Mouse (Mus musculus): ENCODE data around the gene Mks1.
A peak's percentile ranks its signal among the peaks of the same experiment; 100 is the strongest.

DNA sequence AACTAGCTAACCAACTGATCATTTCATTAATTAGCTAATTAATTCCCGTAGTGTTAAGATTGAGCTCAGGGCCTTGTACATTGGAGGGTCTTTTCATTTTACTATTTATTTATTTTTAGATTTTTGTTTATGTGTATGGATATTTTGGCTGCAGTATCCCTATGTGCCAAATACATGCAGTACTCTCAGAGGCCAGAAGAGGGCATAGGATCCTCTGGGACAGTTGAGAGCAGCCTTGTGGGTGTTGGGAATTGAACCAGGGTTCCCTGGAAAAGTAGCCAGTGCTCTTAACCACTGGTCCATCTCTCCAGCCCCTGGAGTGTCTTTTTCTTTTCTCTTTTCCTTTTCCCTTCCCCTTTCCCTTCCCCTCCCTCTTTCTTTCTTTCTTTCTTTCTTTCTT is 47.6 kb upstream of the Mks1 start:
- TF ChIP-seq CTCF (IDR thresholded peaks at IDR 0.05; ENCODE audit: control insufficient read depth, insufficient read depth, low read length) (peak; percentile 35), POLR2A (IDR thresholded peaks at IDR 0.05; ENCODE audit: borderline replicate concordance, control insufficient read depth, low read depth, low read length) (no peak)

Measured in bone marrow, adult 2 months (tissue).